Mouse (Mus musculus) midbrain, embryonic 11.5 days (tissue): ENCODE data around the gene 5330417C22Rik. TPM values are rescaled to one million over a fixed set of nuclear protein-coding genes. Genes with fewer than 3 reads are reported as not detected.
"Not testable (repeated sequence)": the region's sequence is repeated elsewhere in the genome, so short reads cannot be mapped to it uniquely, and the experiment has no call there.

Source experiments
- ATAC-seq: fragments of 200-750 bp; cut with Nextera tagmentation; 2 replicates; pipeline ENCODE4 v1.8.0; 2017; ENCODE audit warnings: moderate TSS enrichment, moderate library complexity; ENCODE audit not compliant: low FRiP score
- DNase-seq: peaks from one replicate; pipeline ENCODE4 v3.0.0; 2015; ENCODE audit warnings: low spot score; ENCODE audit errors: missing footprints
- H3K27ac ChIP-seq: fragments of 300-500 bp; sonication (generic); 2 replicates; pipeline ENCODE4 v1.5.1; 2014; ENCODE audit warnings: low read depth, low read length
- H3K27me3 ChIP-seq: fragments of 300-500 bp; sonication (generic); 2 replicates; pipeline ENCODE4 v1.6.1; 2014; ENCODE audit warnings: mild to moderate bottlenecking, low read length, moderate library complexity, mixed read lengths; ENCODE audit not compliant: control insufficient read depth, insufficient read depth
- H3K36me3 ChIP-seq: fragments of 300-500 bp; sonication (generic); 2 replicates; pipeline ENCODE4 v1.6.1; 2014; ENCODE audit warnings: mild to moderate bottlenecking, low read length, moderate library complexity, mixed read lengths; ENCODE audit not compliant: control insufficient read depth, insufficient read depth
- H3K4me1 ChIP-seq: fragments of 300-500 bp; sonication (generic); 2 replicates; pipeline ENCODE4 v1.6.1; 2014; ENCODE audit warnings: low read length; ENCODE audit not compliant: control insufficient read depth, insufficient read depth
- H3K4me2 ChIP-seq: fragments of 300-500 bp; sonication (generic); 2 replicates; pipeline ENCODE4 v1.6.1; 2014; ENCODE audit warnings: mild to moderate bottlenecking, moderate library complexity
- H3K4me3 ChIP-seq: fragments of 300-500 bp; sonication (generic); 2 replicates; pipeline ENCODE4 v1.5.1; 2014; ENCODE audit warnings: low read depth, low read length
- H3K9ac ChIP-seq: fragments of 300-500 bp; sonication (generic); 2 replicates; pipeline ENCODE4 v1.6.1; 2014; ENCODE audit warnings: low read length
- H3K9me3 ChIP-seq: fragments of 300-500 bp; sonication (generic); 2 replicates; pipeline ENCODE4 v1.6.1; 2016; ENCODE audit warnings: low read length; ENCODE audit not compliant: control insufficient read depth
- WGBS: fragments of 180-500 bp; shearing (Covaris S2); extraction: QIAGEN DNeasy Blood & Tissue Kit; methylation state at CpG from one replicate; pipeline ENCODE4 v1.1.7; 2014; 5-methylcytosine and 5-hydroxymethylcytosine counted together
- polyA plus RNA-seq: library from polyadenylated mRNA; unstranded; fragments of >200 nt; fragmentation: Nextera tagmentation; extraction: Ambion mirVana; gene quantifications from 2 replicates; pipeline ENCODE4 v1.2.1, GENCODE M21; 2014

The 5330417C22Rik gene
- 2.7 and 2.9 TPM in 2 replicates for polyA plus RNA-seq

- peak within 1 kb of the TSS; percentile 40 for H3K4me3 ChIP-seq
- H3K9ac ChIP-seq: peak within 1 kb of the TSS; percentile 46; the same call in 1 of the 2 replicates
- H3K27me3 ChIP-seq: peaks cover 8% of the 10 kb centered on the region
- peak; percentile 97 for DNase-seq
- H3K9me3 ChIP-seq: no peaks in the 10 kb centered on the region
- peak within 1 kb of the TSS; percentile 96 for H3K4me2 ChIP-seq
- no peaks in the 10 kb centered on the region for H3K36me3 ChIP-seq
- peaks cover 5% of the 10 kb centered on the region; the same call in 1 of the 2 replicates for H3K4me1 ChIP-seq
- no peak within 1 kb of the TSS for H3K27ac ChIP-seq
- WGBS: 1% methylated on average over 34 of the region's 35 CpGs
- peak; percentile 85 for ATAC-seq
Observed at GRCm38 (mm10) chr3:108536517-108537260, at the start of gene 5330417C22Rik. 5330417C22Rik (minus strand) TSS chr3:108536536.

- WGBS: 87% methylated on average over 4 of the region's 4 CpGs
- no peaks in the 10 kb centered on the region for H3K4me1 ChIP-seq
- H3K9ac ChIP-seq: no peak overlapping the region
- no peaks in the 10 kb centered on the region for H3K27me3 ChIP-seq
- ATAC-seq (no peak), DNase-seq (no peak)
- H3K4me3 ChIP-seq: no peak overlapping the region
- H3K4me2 ChIP-seq: no peak overlapping the region
- H3K9me3 ChIP-seq: no peaks in the 10 kb centered on the region
- no peaks in the 10 kb centered on the region for H3K36me3 ChIP-seq
- H3K27ac ChIP-seq: no peak overlapping the region
Observed at GRCm38 (mm10) chr3:108584580-108584979, 48.2 kb upstream of the 5330417C22Rik start.

- no peak overlapping the region for H3K9ac ChIP-seq
- no peaks in the 10 kb centered on the region for H3K9me3 ChIP-seq
- H3K4me1 ChIP-seq: peaks cover 20% of the 10 kb centered on the region; the same call in 1 of the 2 replicates
- no peak for DNase-seq
- ATAC-seq: no peak
- H3K27me3 ChIP-seq: no peaks in the 10 kb centered on the region
- no peak overlapping the region for H3K4me3 ChIP-seq
- 88% methylated on average over 5 of the region's 5 CpGs for WGBS
- H3K4me2 ChIP-seq: no peak overlapping the region
- no peak overlapping the region for H3K27ac ChIP-seq
- no peaks in the 10 kb centered on the region for H3K36me3 ChIP-seq
Observed at GRCm38 (mm10) chr3:108574018-108574417, 37.7 kb upstream of the 5330417C22Rik start.

- H3K36me3 ChIP-seq: no peaks in the 10 kb centered on the region
- H3K9me3 ChIP-seq: no peaks in the 10 kb centered on the region
- no peaks in the 10 kb centered on the region for H3K27me3 ChIP-seq
- H3K27ac ChIP-seq: no peak overlapping the region
- H3K4me3 ChIP-seq: peak overlapping the region; percentile 58
- 51% methylated on average over 18 of the region's 18 CpGs for WGBS
- ATAC-seq: no peak
- peak; percentile 81 for DNase-seq
- peaks cover 25% of the 10 kb centered on the region; the same call in 1 of the 2 replicates for H3K4me1 ChIP-seq
- H3K9ac ChIP-seq: peak overlapping the region; percentile 77
- H3K4me2 ChIP-seq: peak overlapping the region; percentile 62
Observed at GRCm38 (mm10) chr3:108572309-108573010, 36.1 kb upstream of the 5330417C22Rik start.

- WGBS: 4% methylated on average over 42 of the region's 42 CpGs
- peak within 1 kb of the TSS; percentile 77 for H3K9ac ChIP-seq
- no peaks in the 10 kb centered on the region for H3K36me3 ChIP-seq
- H3K27me3 ChIP-seq: no peaks in the 10 kb centered on the region
- H3K4me3 ChIP-seq: peak within 1 kb of the TSS; percentile 58
- peak within 1 kb of the TSS; percentile 46 for H3K27ac ChIP-seq
- H3K9me3 ChIP-seq: no peaks in the 10 kb centered on the region
- H3K4me1 ChIP-seq: peaks cover 25% of the 10 kb centered on the region; the same call in 1 of the 2 replicates
- DNase-seq (peak; percentile 100), ATAC-seq (peak; percentile 94)
- peak within 1 kb of the TSS; percentile 62 for H3K4me2 ChIP-seq
Observed at GRCm38 (mm10) chr3:108571443-108572294, 35.3 kb upstream of the 5330417C22Rik start, which contains the start of gene Taf13. Taf13 (plus strand) TSS chr3:108571698.

- Histone ChIP-seq H3K27me3 (no peaks in the 10 kb centered on the region), H3K9me3 (no peaks in the 10 kb centered on the region), H3K4me1 (peaks cover 25% of the 10 kb centered on the region; the same call in 1 of the 2 replicates), H3K9ac (no peak overlapping the region), H3K27ac (no peak overlapping the region), H3K36me3 (no peaks in the 10 kb centered on the region), H3K4me2 (peak overlapping the region; percentile 62; the same call in 1 of the 2 replicates), H3K4me3 (no peak overlapping the region)
- no peak for ATAC-seq
- WGBS: 88% methylated on average over 14 of the region's 14 CpGs
- no peak for DNase-seq
Observed at GRCm38 (mm10) chr3:108570813-108571212, 34.5 kb upstream of the 5330417C22Rik start.

- H3K9ac ChIP-seq, DNase-seq, H3K4me3 ChIP-seq, H3K27me3 ChIP-seq, ATAC-seq, H3K4me2 ChIP-seq, H3K9me3 ChIP-seq, H3K36me3 ChIP-seq: not testable (repeated sequence)
- Histone ChIP-seq H3K4me1 (peaks cover 25% of the 10 kb centered on the region; the same call in 1 of the 2 replicates), H3K27ac (peak overlapping the region; percentile 90; the same call in 1 of the 2 replicates)
- WGBS: 58% methylated on average over 3 of the region's 3 CpGs
Observed at GRCm38 (mm10) chr3:108569636-108570035, 33.3 kb upstream of the 5330417C22Rik start.

- Histone ChIP-seq H3K4me3 (no peak overlapping the region), H3K27ac (peak overlapping the region; percentile 90), H3K4me2 (peak overlapping the region; percentile 4; the same call in 1 of the 2 replicates), H3K27me3 (no peaks in the 10 kb centered on the region), H3K36me3 (no peaks in the 10 kb centered on the region), H3K9me3 (no peaks in the 10 kb centered on the region), H3K9ac (peak overlapping the region; percentile 13; the same call in 1 of the 2 replicates), H3K4me1 (peaks cover 20% of the 10 kb centered on the region; the same call in 1 of the 2 replicates)
- DNase-seq (peak; percentile 92), ATAC-seq (peak; percentile 74)
- 15% methylated on average over 15 of the region's 15 CpGs for WGBS
Observed at GRCm38 (mm10) chr3:108567990-108568877, 31.9 kb upstream of the 5330417C22Rik start.
